22 mouse cellular contexts compared by ENCODE assay signal in genomic region chr1:59269466-59269865, GRCm38 (mm10). TPM values are rescaled to one million over a fixed set of nuclear protein-coding genes. Genes with fewer than 3 reads are reported as not detected.
DNase-seq lines count a peak whose midpoint lies in the region; ATAC-seq and TF ChIP-seq lines count a peak whose summit lies in the region.
"Had no signal": no experiment of that assay in that cellular context is flagged by ENCODE, and none has a peak within 500 bp of the region (broad histone marks: within the 10 kb centered on the region; RNA-seq: fewer than 3 reads in every experiment).

No protein-coding gene starts in this region.

- H3K4me2 ChIP-seq in hindbrain, postnatal 0 days (ENCODE audit: low read depth, low read length), result no peak overlapping the region
- no peak overlapping the region for H3K4me2 ChIP-seq in hindbrain, embryonic 14.5 days (replicated peaks)
- H3K4me2 ChIP-seq in neural tube, embryonic 13.5 days, result no peak overlapping the region
- no peak overlapping the region for H3K4me2 ChIP-seq in kidney, embryonic 14.5 days (replicated peaks; ENCODE audit: low read depth, low read length)
- H3K4me2 ChIP-seq: liver, embryonic 15.5 days; midbrain, embryonic 11.5 days had no signal

- DNase-seq in hindbrain, embryonic 10.5 days (ENCODE audit: low spot score), result no peak
- DNase-seq in hindbrain, postnatal 0 days (ENCODE audit: low spot score), result no peak
- DNase-seq in embryonic facial prominence, embryonic 10.5 days (ENCODE audit: low spot score), result no peak
- DNase-seq in hindbrain, embryonic 14.5 days (ENCODE audit: low spot score), result no peak
- no peak for DNase-seq in left cerebral cortex, postnatal 4 days
- DNase-seq in embryo, embryonic 10.5 days (ENCODE audit: low spot score), result no peak
- DNase-seq: adrenal gland, adult 2 months; B cell, adult 2 months; cerebellum, adult 9-10 months; gastrocnemius, postnatal 25 days; kidney, adult 18-20 months had no signal

- 79% methylated on average over 6 of the region's 6 CpGs for WGBS in hindbrain, embryonic 10.5 days
- WGBS in hindbrain, postnatal 0 days, result 84% methylated on average over 6 of the region's 6 CpGs
- WGBS in embryonic facial prominence, embryonic 10.5 days, result 68% methylated on average over 6 of the region's 6 CpGs
- WGBS in hindbrain, embryonic 14.5 days, result 82% methylated on average over 6 of the region's 6 CpGs
- 82% methylated on average over 6 of the region's 6 CpGs for WGBS in neural tube, embryonic 13.5 days
- WGBS in kidney, embryonic 14.5 days, result 86% methylated on average over 6 of the region's 6 CpGs

- no peak for TF ChIP-seq CTCF in hindbrain, postnatal 0 days (IDR thresholded peaks at IDR 0.05; ENCODE audit: low read depth)

- ATAC-seq in hindbrain, postnatal 0 days, result no peak
- ATAC-seq in hindbrain, embryonic 14.5 days (ENCODE audit: low FRiP score), result no peak
- ATAC-seq in neural tube, embryonic 13.5 days (ENCODE audit: low read depth), result no peak
- no peak for ATAC-seq in kidney, embryonic 14.5 days (ENCODE audit: low FRiP score, low TSS enrichment)
- ATAC-seq: forebrain, embryonic 14.5 days had no signal

- H3K4me1 ChIP-seq in hindbrain, embryonic 10.5 days (replicated peaks), result peaks cover 25% of the 10 kb centered on the region
- H3K4me1 ChIP-seq in hindbrain, postnatal 0 days (ENCODE audit: insufficient read depth, low read length), result no peaks in the 10 kb centered on the region
- peaks cover 51% of the 10 kb centered on the region for H3K4me1 ChIP-seq in embryonic facial prominence, embryonic 10.5 days
- H3K4me1 ChIP-seq in hindbrain, embryonic 14.5 days (replicated peaks; ENCODE audit: control insufficient read depth, insufficient read depth, low read length), result 0 out of 2 replicates have a peak, but pooled peaks cover 4% of the 10 kb centered on the region
- H3K4me1 ChIP-seq in neural tube, embryonic 13.5 days (replicated peaks), result peaks cover 25% of the 10 kb centered on the region
- no peaks in the 10 kb centered on the region for H3K4me1 ChIP-seq in kidney, embryonic 14.5 days (ENCODE audit: control insufficient read depth, insufficient read depth, low read length)
- H3K4me1 ChIP-seq: liver, embryonic 15.5 days had no signal

- intact Hi-C loops in left cerebral cortex, postnatal 4 days (cut with DNase I), result no loop called here

- no peak overlapping the region for H3K9ac ChIP-seq in hindbrain, postnatal 0 days (replicated peaks; ENCODE audit: low read length)
- no peak overlapping the region for H3K9ac ChIP-seq in hindbrain, embryonic 14.5 days
- H3K9ac ChIP-seq in neural tube, embryonic 13.5 days, result no peak overlapping the region
- no peak overlapping the region for H3K9ac ChIP-seq in kidney, embryonic 14.5 days (ENCODE audit: low read depth, low read length)
- H3K9ac ChIP-seq: liver, embryonic 15.5 days had no signal

- no peaks in the 10 kb centered on the region for H3K36me3 ChIP-seq in hindbrain, embryonic 10.5 days
- H3K36me3 ChIP-seq in hindbrain, postnatal 0 days (ENCODE audit: insufficient read depth, low read length), result no peaks in the 10 kb centered on the region
- H3K36me3 ChIP-seq in embryonic facial prominence, embryonic 10.5 days (replicated peaks), result no peaks in the 10 kb centered on the region
- no peaks in the 10 kb centered on the region for H3K36me3 ChIP-seq in hindbrain, embryonic 14.5 days (replicated peaks; ENCODE audit: control insufficient read depth, insufficient read depth)
- H3K36me3 ChIP-seq in neural tube, embryonic 13.5 days, result no peaks in the 10 kb centered on the region
- no peaks in the 10 kb centered on the region for H3K36me3 ChIP-seq in kidney, embryonic 14.5 days (ENCODE audit: control insufficient read depth, insufficient read depth, low read length)
- H3K36me3 ChIP-seq: liver, embryonic 15.5 days had no signal

- H3K4me3 ChIP-seq in hindbrain, embryonic 10.5 days, result no peak overlapping the region
- no peak overlapping the region for H3K4me3 ChIP-seq in hindbrain, postnatal 0 days (ENCODE audit: low read length)
- peak overlapping the region; percentile 35 for H3K4me3 ChIP-seq in embryonic facial prominence, embryonic 10.5 days
- H3K4me3 ChIP-seq in hindbrain, embryonic 14.5 days (replicated peaks; ENCODE audit: low read length), result no peak overlapping the region
- H3K4me3 ChIP-seq in neural tube, embryonic 13.5 days, result no peak overlapping the region
- H3K4me3 ChIP-seq in kidney, embryonic 14.5 days (ENCODE audit: low read length), result no peak overlapping the region
- H3K4me3 ChIP-seq: erythroblast, embryonic 14.5 days; liver, embryonic 15.5 days had no signal

- H3K27ac ChIP-seq in hindbrain, embryonic 10.5 days, result peak overlapping the region; percentile 68; the same call in 1 of the 2 replicates
- H3K27ac ChIP-seq in hindbrain, postnatal 0 days, result no peak overlapping the region
- H3K27ac ChIP-seq in embryonic facial prominence, embryonic 10.5 days (replicated peaks), result peak overlapping the region; percentile 78
- peak overlapping the region; percentile 40; the same call in 1 of the 2 replicates for H3K27ac ChIP-seq in hindbrain, embryonic 14.5 days
- H3K27ac ChIP-seq in neural tube, embryonic 13.5 days (replicated peaks), result peak overlapping the region; percentile 75
- no peak overlapping the region for H3K27ac ChIP-seq in kidney, embryonic 14.5 days (ENCODE audit: low read depth, low read length)
- H3K27ac ChIP-seq: liver, embryonic 15.5 days; macrophage; stomach, postnatal 0 days had no signal

- no peaks in the 10 kb centered on the region for H3K27me3 ChIP-seq in hindbrain, embryonic 10.5 days (ENCODE audit: insufficient read depth, poor library complexity, severe bottlenecking)
- no peaks in the 10 kb centered on the region for H3K27me3 ChIP-seq in hindbrain, postnatal 0 days (ENCODE audit: insufficient read depth, low read length)
- H3K27me3 ChIP-seq in embryonic facial prominence, embryonic 10.5 days (replicated peaks; ENCODE audit: low read depth, poor library complexity, severe bottlenecking), result no peaks in the 10 kb centered on the region
- H3K27me3 ChIP-seq in hindbrain, embryonic 14.5 days (ENCODE audit: control insufficient read depth, insufficient read depth, low read length), result no peaks in the 10 kb centered on the region
- H3K27me3 ChIP-seq in neural tube, embryonic 13.5 days, result no peaks in the 10 kb centered on the region
- no peaks in the 10 kb centered on the region for H3K27me3 ChIP-seq in kidney, embryonic 14.5 days (ENCODE audit: control insufficient read depth, insufficient read depth, low read length)
- H3K27me3 ChIP-seq: liver, embryonic 15.5 days had no signal

- H3K9me3 ChIP-seq in hindbrain, embryonic 10.5 days, result no peaks in the 10 kb centered on the region
- H3K9me3 ChIP-seq in hindbrain, postnatal 0 days (ENCODE audit: low read length), result no peaks in the 10 kb centered on the region
- H3K9me3 ChIP-seq in embryonic facial prominence, embryonic 10.5 days, result no peaks in the 10 kb centered on the region
- no peaks in the 10 kb centered on the region for H3K9me3 ChIP-seq in hindbrain, embryonic 14.5 days (ENCODE audit: control insufficient read depth, low read length)
- no peaks in the 10 kb centered on the region for H3K9me3 ChIP-seq in neural tube, embryonic 13.5 days
- H3K9me3 ChIP-seq in kidney, embryonic 14.5 days (ENCODE audit: control insufficient read depth, low read length), result no peaks in the 10 kb centered on the region
- H3K9me3 ChIP-seq: liver, embryonic 15.5 days had no signal

RNA-seq across cellular contexts. Expression of gene Cdk15, which starts 12.8 kb away (rescaled TPM):
- 1.3 and 1.7 TPM in 2 replicates for polyA plus RNA-seq in hindbrain, embryonic 10.5 days (2016; fragmentation: Nextera tagmentation; extraction: Ambion mirVana)
- 1.3 TPM in 2 replicates for total RNA-seq in hindbrain, postnatal 0 days (2014; rRNA removed)
- polyA plus RNA-seq in hindbrain, postnatal 0 days (2015; fragmentation: Nextera tagmentation; extraction: Ambion mirVana), result 1.5 and 1.8 TPM in 2 replicates
- polyA plus RNA-seq in embryonic facial prominence, embryonic 10.5 days (2016; fragmentation: Nextera tagmentation; extraction: Ambion mirVana), result 0.61 and 0.92 TPM in 2 replicates
- 0.82 and 0.88 TPM in 2 replicates for polyA plus RNA-seq in hindbrain, embryonic 14.5 days (2014; fragmentation: Nextera tagmentation; extraction: Ambion mirVana)
- polyA plus RNA-seq in neural tube, embryonic 13.5 days (2015; fragmentation: Nextera tagmentation; extraction: Ambion mirVana), result 0.40 and 1.0 TPM in 2 replicates
- total RNA-seq in left cerebral cortex, postnatal 4 days (2021), result under 1 TPM in 1 of 2 experiments, not detected in 1; 0.34 TPM
- 0.53 and 0.93 TPM in 2 replicates for polyA plus RNA-seq in kidney, embryonic 14.5 days (2014; fragmentation: Nextera tagmentation; extraction: Ambion mirVana)
- total RNA-seq: adrenal gland, adult 2 months; common myeloid progenitor, adult 5-6 weeks; monocyte, adult 5-6 weeks had no signal
- polyA plus RNA-seq: adrenal gland, adult 2 months; erythroblast, embryonic 14.5 days; liver, embryonic 15.5 days; lung, embryonic 16.5 days had no signal

RNA-seq across cellular contexts. Expression of gene Als2, which starts 32.4 kb away (rescaled TPM):
- 17.5 and 18.0 TPM in 2 replicates for polyA plus RNA-seq in hindbrain, embryonic 10.5 days (2016; fragmentation: Nextera tagmentation; extraction: Ambion mirVana)
- total RNA-seq in hindbrain, postnatal 0 days (2014; rRNA removed), result 32.8 and 35.9 TPM in 2 replicates
- polyA plus RNA-seq in hindbrain, postnatal 0 days (2015; fragmentation: Nextera tagmentation; extraction: Ambion mirVana), result 11.6 and 12.1 TPM in 2 replicates
- 15.8 and 16.5 TPM in 2 replicates for polyA plus RNA-seq in embryonic facial prominence, embryonic 10.5 days (2016; fragmentation: Nextera tagmentation; extraction: Ambion mirVana)
- 21.7 and 22.6 TPM in 2 replicates for polyA plus RNA-seq in hindbrain, embryonic 14.5 days (2014; fragmentation: Nextera tagmentation; extraction: Ambion mirVana)
- polyA plus RNA-seq in neural tube, embryonic 13.5 days (2015; fragmentation: Nextera tagmentation; extraction: Ambion mirVana), result 14.8 and 15.9 TPM in 2 replicates
- 10 to 100 TPM; 41.3 to 42.8 TPM for total RNA-seq in left cerebral cortex, postnatal 4 days (2021)
- 6.1 and 13.7 TPM in 2 replicates for polyA plus RNA-seq in kidney, embryonic 14.5 days (2014; fragmentation: Nextera tagmentation; extraction: Ambion mirVana)

Comparison
In these comparisons a context has a peak if more than half of its experiments do, and no peak if none do; other contexts are left out.
1. H3K27ac ChIP-seq: peak in hindbrain, embryonic 10.5 days (single experiment), embryonic facial prominence, embryonic 10.5 days (single experiment), hindbrain, embryonic 14.5 days (single experiment) and neural tube, embryonic 13.5 days (single experiment); none in hindbrain, postnatal 0 days (single experiment) and kidney, embryonic 14.5 days (single experiment).